Mouse (Mus musculus) cerebellum, adult 2 months (tissue): Measurements from ENCODE around the gene Arl8b. TPM values are rescaled to one million over a fixed set of nuclear protein-coding genes. Genes with fewer than 3 reads are reported as not detected.

Source experiments
- DNase-seq, 2 experiments: peaks; one replicate each; pipeline ENCODE4 v3.0.0; 2021
- H3K27ac ChIP-seq: fragments of 200-500 bp; 2 replicates; pipeline ENCODE4 v1.5.1; 2012; ENCODE audit warnings: low read length, control low read depth, inconsistent platforms; ENCODE audit not compliant: insufficient read depth
- H3K27me3 ChIP-seq: fragments of 200-500 bp; 2 replicates; pipeline ENCODE4 v1.6.1; 2012; ENCODE audit warnings: inconsistent platforms, mild to moderate bottlenecking, low read length, moderate library complexity; ENCODE audit not compliant: control insufficient read depth, insufficient read depth
- H3K4me1 ChIP-seq: fragments of 200-500 bp; 2 replicates; pipeline ENCODE4 v1.6.1; 2011; ENCODE audit warnings: low read length; ENCODE audit not compliant: control insufficient read depth, insufficient read depth
- H3K4me3 ChIP-seq: fragments of 200-500 bp; replicated peaks from 2 replicates; pipeline ENCODE3; 2011; ENCODE audit warnings: mild to moderate bottlenecking, low read depth, low read length, control low read depth; ENCODE audit not compliant: insufficient read depth
- CTCF ChIP-seq: fragments of 200-500 bp; IDR thresholded peaks from 2 replicates; pipeline ENCODE4 v1.5.1; 2011; ENCODE audit warnings: low read depth, mild to moderate bottlenecking, control low read depth, low read length, moderate library complexity, borderline replicate concordance; ENCODE audit not compliant: insufficient read depth
- POLR2A ChIP-seq: fragments of 200-500 bp; IDR thresholded peaks from 2 replicates; pipeline ENCODE4 v1.6.1; 2011; ENCODE audit warnings: low read length, control low read depth, borderline replicate concordance; ENCODE audit not compliant: insufficient read depth
- WGBS: fragments of 180-500 bp; shearing (Covaris S2); methylation state at CpG from one replicate; pipeline ENCODE4 v1.1.7; 2018; 5-methylcytosine and 5-hydroxymethylcytosine counted together
- polyA plus RNA-seq: library from polyadenylated mRNA; depleted of rRNA; stranded (reverse); fragments of >200 nt; gene quantifications from 2 replicates; pipeline ENCODE4 v1.2.3, GENCODE M21; 2012; rRNA removed

Gene Arl8b
- polyA plus RNA-seq, result 75.4 and 77.9 TPM in 2 replicates

GRCm38 (mm10) chr6:108782526-108783183 is at the start of gene Arl8b:
Gene Arl8b (plus strand): TSS chr6:108783099.
- WGBS, result 11% methylated on average over 36 of the region's 36 CpGs
- Histone ChIP-seq H3K4me1 (peaks cover 11% of the 10 kb centered on the region; the same call in 1 of the 2 replicates), H3K27ac (peak within 1 kb of the TSS; percentile 88), H3K4me3 (peak within 1 kb of the TSS; percentile 86), H3K27me3 (no peaks in the 10 kb centered on the region)
- peak; percentile 95 to 97 for DNase-seq
- peak; percentile 81; the same call in 1 of the 2 replicates for TF ChIP-seq POLR2A
- TF ChIP-seq CTCF, result peak; percentile 94

GRCm38 (mm10) chr6:108735910-108736750 is 46.8 kb upstream of the Arl8b start:
- Histone ChIP-seq H3K4me1 (no peaks in the 10 kb centered on the region), H3K27me3 (no peaks in the 10 kb centered on the region), H3K4me3 (no peak overlapping the region), H3K27ac (no peak overlapping the region)
- peak; percentile 61 to 73 for DNase-seq
- WGBS, result 56% methylated on average over 9 of the region's 9 CpGs
- TF ChIP-seq POLR2A, result no peak
- TF ChIP-seq CTCF, result peak; percentile 85

GRCm38 (mm10) chr6:108738463-108739203 is 44.3 kb upstream of the Arl8b start:
- H3K27me3 ChIP-seq, result no peaks in the 10 kb centered on the region
- TF ChIP-seq CTCF (no peak), POLR2A (no peak)
- no peak overlapping the region for H3K27ac ChIP-seq
- no peak for DNase-seq
- H3K4me1 ChIP-seq, result no peaks in the 10 kb centered on the region
- no peak overlapping the region for H3K4me3 ChIP-seq
- 24% methylated on average over 9 of the region's 9 CpGs for WGBS

- WGBS, result 80% methylated on average over 4 of the region's 4 CpGs
- Histone ChIP-seq H3K4me1 (no peaks in the 10 kb centered on the region), H3K27ac (no peak overlapping the region), H3K27me3 (no peaks in the 10 kb centered on the region), H3K4me3 (no peak overlapping the region)
- DNase-seq, result no peak
- TF ChIP-seq POLR2A (no peak), CTCF (no peak)
Observed at GRCm38 (mm10) chr6:108740579-108740978, 42.3 kb upstream of the Arl8b start.

GRCm38 (mm10) chr6:108743730-108744129 is 39.2 kb upstream of the Arl8b start:
- WGBS, result 21% methylated on average over 5 of the region's 5 CpGs
- no peak for TF ChIP-seq CTCF
- no peak for TF ChIP-seq POLR2A
- H3K4me1 ChIP-seq, result no peaks in the 10 kb centered on the region
- no peak overlapping the region for H3K27ac ChIP-seq
- no peak for DNase-seq
- no peaks in the 10 kb centered on the region for H3K27me3 ChIP-seq
- H3K4me3 ChIP-seq, result no peak overlapping the region

- TF ChIP-seq POLR2A, result no peak
- no peak for TF ChIP-seq CTCF
- Histone ChIP-seq H3K4me3 (no peak overlapping the region), H3K4me1 (no peaks in the 10 kb centered on the region), H3K27me3 (no peaks in the 10 kb centered on the region), H3K27ac (no peak overlapping the region)
- no peak for DNase-seq
- WGBS, result 93% methylated on average over 7 of the region's 7 CpGs
Observed at GRCm38 (mm10) chr6:108751324-108751723, 31.6 kb upstream of the Arl8b start.

- 55% methylated on average over 5 of the region's 5 CpGs for WGBS
- Histone ChIP-seq H3K4me1 (no peaks in the 10 kb centered on the region), H3K27ac (no peak overlapping the region), H3K27me3 (no peaks in the 10 kb centered on the region), H3K4me3 (no peak overlapping the region)
- no peak for TF ChIP-seq POLR2A
- no peak for TF ChIP-seq CTCF
- no peak for DNase-seq
Observed at GRCm38 (mm10) chr6:108752395-108752794, 30.5 kb upstream of the Arl8b start.
